8 mouse cellular contexts compared by ENCODE assay signal in the genomic region with DNA sequence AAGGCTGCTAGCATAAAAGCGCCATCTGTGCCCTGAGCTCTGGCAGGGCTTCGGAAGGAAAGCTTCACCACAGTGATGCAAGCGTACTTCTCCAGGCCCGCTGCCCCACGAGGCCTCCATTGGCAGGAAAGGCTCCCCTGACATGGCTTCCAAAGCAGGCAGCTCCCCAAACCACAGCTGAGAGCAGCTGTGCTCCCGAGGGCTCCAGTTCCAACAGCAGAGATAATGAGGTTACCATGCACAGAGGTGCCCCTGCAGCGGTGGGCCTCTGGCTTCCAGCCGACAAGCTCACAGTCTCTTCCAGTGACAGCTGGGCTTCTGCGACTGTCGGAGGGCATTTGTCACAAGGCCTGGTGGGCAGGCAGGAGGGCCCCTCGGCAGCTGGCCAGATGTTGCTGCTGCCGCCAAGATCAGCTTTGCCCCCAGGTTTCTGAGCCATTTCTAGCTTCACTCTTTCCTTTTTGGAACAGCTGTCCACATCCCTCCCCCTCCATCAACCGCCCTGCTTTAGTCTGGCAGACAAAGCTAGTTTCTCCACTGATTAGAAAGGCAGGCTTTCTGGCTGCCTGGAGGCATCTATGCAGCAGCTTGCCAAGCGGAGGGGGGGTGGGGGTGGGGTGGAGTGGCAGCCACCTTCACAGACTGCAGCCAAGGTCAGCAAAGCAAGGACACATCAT. TPM values are rescaled to one million over a fixed set of nuclear protein-coding genes. Genes with fewer than 3 reads are reported as not detected.
A peak's percentile ranks its signal among the peaks of the same experiment; 100 is the strongest.
DNase-seq lines count a peak whose midpoint lies in the region; ATAC-seq and TF ChIP-seq lines count a peak whose summit lies in the region.

No protein-coding gene starts in this region.

- H3K4me3 ChIP-seq in stomach, embryonic 15.5 days (replicated peaks) = no peak overlapping the region

- no peak for DNase-seq in Patski (ENCODE audit: low read depth, low spot score)
- peak; percentile 65 for DNase-seq in cerebellum, adult 9-10 months
- peak; percentile 66 to 79 for DNase-seq in frontal cortex, postnatal 36 days (ENCODE audit: low spot score in 2 of 2)
- DNase-seq in layer of hippocampus, adult 8-10 months (ENCODE audit: low spot score in 2 of 2) = peak; percentile 58 to 69

- H3K9ac ChIP-seq in stomach, embryonic 15.5 days = no peak overlapping the region

- H3K4me1 ChIP-seq in stomach, embryonic 15.5 days = peaks cover 59% of the 10 kb centered on the region

- ATAC-seq in Patski = peak; percentile 18
- ATAC-seq in hematopoietic stem cell, adult 5-6 weeks (replicated peaks in 1 of 2; ENCODE audit: insufficient read depth in 1 of 2, low FRiP score in 2 of 2, low TSS enrichment in 1 of 2, low read depth in 1 of 2, poor library complexity in 2 of 2, severe bottlenecking in 2 of 2) = peak; percentile 80 to 89
- peak; percentile 42; the same call in 1 of the 2 replicates for ATAC-seq in megakaryocyte, adult 5-6 weeks (ENCODE audit: poor library complexity, severe bottlenecking)
- ATAC-seq in stomach, embryonic 15.5 days (ENCODE audit: insufficient read depth, low FRiP score, low read depth) = no peak
- ATAC-seq in erythroid progenitor cell, adult 5-6 weeks (replicated peaks; ENCODE audit: low FRiP score, poor library complexity, severe bottlenecking) = no peak

- WGBS in stomach, embryonic 15.5 days = 27% methylated on average over 14 of the region's 14 CpGs

- H3K9me3 ChIP-seq in stomach, embryonic 15.5 days = no peaks in the 10 kb centered on the region

- POLR2A ChIA-PET in Patski (lab: Charles Lee) = interaction anchor here (0.7 to 3.4 kb wide), 4 partner anchors 10 to 137 kb away, joined by 3 to 23 read pairs (median 5); partner anchors contain the start of gene BC034090

- no peaks in the 10 kb centered on the region for H3K27me3 ChIP-seq in Patski
- H3K27me3 ChIP-seq in stomach, embryonic 15.5 days (replicated peaks) = no peaks in the 10 kb centered on the region

- CTCF ChIA-PET in Patski (lab: Charles Lee) = interaction anchor here (1.0 to 2.5 kb wide), 6 partner anchors 9 to 193 kb away, joined by 3 to 10 read pairs (median 5); no protein-coding TSS in a partner anchor

- in situ Hi-C loops in Patski (cut with MboI; ENCODE audit: low pct_unique_long_range_greater_than_20kb) = loop anchor here (10.0 kb wide), 1 partner anchor 1079 kb away; no protein-coding TSS in a partner anchor

- peak overlapping the region; percentile 88 for H3K27ac ChIP-seq in stomach, embryonic 15.5 days

- TF ChIP-seq CTCF in Patski (IDR thresholded peaks at IDR 0.05) = no peak

- H3K4me2 ChIP-seq in stomach, embryonic 15.5 days = peak overlapping the region; percentile 37

- no peaks in the 10 kb centered on the region for H3K36me3 ChIP-seq in stomach, embryonic 15.5 days

RNA-seq across cellular contexts. Expression of gene BC034090, which starts 10.2 kb away (rescaled TPM):
- 75.8 TPM for polyA plus RNA-seq in Patski (2021)
- total RNA-seq in hematopoietic stem cell, adult 5-6 weeks (2017) = 2.6 and 6.6 TPM in 2 replicates
- 10 to 100 TPM in 1 of 4 experiments, 1 to 10 TPM in 3; 6.8 to 10.1 (median 8.1) TPM for total RNA-seq in layer of hippocampus, adult 8-10 months (2022)
- total RNA-seq in megakaryocyte, adult 5-6 weeks (2015) = not detected in 2 replicates
- 0.45 TPM in 1 of 2 replicates, not detected in the other for total RNA-seq in megakaryocyte, adult 5-6 weeks (2017)
- 2.8 and 4.7 TPM in 2 replicates for polyA plus RNA-seq in stomach, embryonic 15.5 days (2015; fragmentation: Nextera tagmentation; extraction: Ambion mirVana)
- total RNA-seq in erythroid progenitor cell, adult 5-6 weeks (2015; ENCODE audit: low replicate concordance) = not detected in 2 replicates
- total RNA-seq in erythroid progenitor cell, adult 5-6 weeks (2017; ENCODE audit: low replicate concordance) = not detected in 2 replicates

Comparison
In these comparisons a context has a peak if more than half of its experiments do, and no peak if none do; other contexts are left out.
1. ATAC-seq: peak in Patski (single experiment), hematopoietic stem cell, adult 5-6 weeks (2 of 2) and megakaryocyte, adult 5-6 weeks (single experiment); none in stomach, embryonic 15.5 days (single experiment) and erythroid progenitor cell, adult 5-6 weeks (single experiment).